Mouse (Mus musculus): ENCODE measurements at regions not wholly inside any gene's neighbourhood (a gene's known extent, or its start where the extent isn't known, plus 50 kb on each side); places are given as distances from the start of the nearest gene placed in this dataset.

DNA sequence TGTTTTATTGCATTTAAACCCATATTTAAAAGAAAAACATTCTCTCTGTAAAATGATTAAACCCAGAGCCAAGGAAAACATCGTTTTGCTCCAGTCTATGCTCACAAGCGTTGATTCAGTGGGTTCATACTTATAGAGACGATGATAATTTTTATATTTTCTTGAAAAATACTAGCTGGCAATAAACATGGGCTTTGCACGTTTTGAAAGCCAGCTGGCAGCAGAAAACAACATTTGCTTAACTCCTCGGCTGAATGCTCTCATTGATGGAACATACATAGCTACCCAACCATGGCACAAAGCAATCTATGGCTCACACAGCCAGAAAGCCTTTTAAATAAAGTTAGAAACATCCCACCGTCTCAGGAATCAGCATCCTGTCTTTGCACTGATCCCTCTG is 366.5 kb downstream of the Rapgef2 start:
- ATAC-seq (ENCODE audit: low FRiP score, low TSS enrichment) (no peak), DNase-seq (ENCODE audit: low spot score) (no peak)
- no peaks in the 10 kb centered on the region for H3K27me3 ChIP-seq (ENCODE audit: control insufficient read depth, insufficient read depth, low read length)
- 53% methylated on average over 6 of the region's 6 CpGs for WGBS
- no peak overlapping the region for H3K4me3 ChIP-seq (ENCODE audit: low read depth, low read length)
- no peaks in the 10 kb centered on the region for H3K9me3 ChIP-seq (ENCODE audit: control insufficient read depth, low read length)
- no peak overlapping the region for H3K9ac ChIP-seq (ENCODE audit: low read length)
- TF ChIP-seq EP300 (optimal IDR thresholded peaks at IDR 0.05) (no peak), CTCF (IDR thresholded peaks at IDR 0.05; ENCODE audit: low read depth) (no peak)
- no peak overlapping the region for H3K27ac ChIP-seq (replicated peaks)
- no peak overlapping the region for H3K4me2 ChIP-seq (replicated peaks; ENCODE audit: low read depth)
- no peaks in the 10 kb centered on the region for H3K4me1 ChIP-seq (replicated peaks; ENCODE audit: control insufficient read depth, insufficient read depth)
- no peaks in the 10 kb centered on the region for H3K36me3 ChIP-seq (ENCODE audit: control insufficient read depth, insufficient read depth, low read length)

DNA sequence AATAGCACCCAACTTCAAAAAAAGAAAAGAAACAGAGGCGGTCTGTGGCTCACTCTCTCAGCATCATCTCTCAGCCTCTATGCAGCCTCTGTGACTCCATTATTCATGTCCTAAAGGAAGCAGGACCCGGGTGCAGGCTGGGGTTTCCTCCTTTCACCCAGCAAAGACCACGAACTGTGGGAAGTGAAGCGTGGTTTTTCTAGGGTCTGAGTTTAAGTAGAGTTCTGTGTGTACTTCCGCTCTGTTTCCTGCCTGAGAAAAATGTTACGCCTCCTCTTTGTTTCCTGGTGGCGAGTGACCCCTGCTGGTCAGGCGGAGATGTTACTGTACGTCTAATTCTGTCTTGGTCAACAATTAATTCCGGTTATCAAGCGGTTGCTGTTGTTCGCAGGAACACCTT is 366.9 kb downstream of the Rapgef2 start:
- ATAC-seq (ENCODE audit: low FRiP score, low TSS enrichment) (0 out of 2 replicates have a peak, but pooled peaks have one; percentile 35), DNase-seq (ENCODE audit: low spot score) (peak; percentile 80)
- Histone ChIP-seq H3K27ac (replicated peaks) (no peak overlapping the region), H3K4me3 (ENCODE audit: low read depth, low read length) (peak overlapping the region; percentile 4), H3K36me3 (ENCODE audit: control insufficient read depth, insufficient read depth, low read length) (no peaks in the 10 kb centered on the region), H3K4me1 (replicated peaks; ENCODE audit: control insufficient read depth, insufficient read depth) (no peaks in the 10 kb centered on the region), H3K27me3 (ENCODE audit: control insufficient read depth, insufficient read depth, low read length) (no peaks in the 10 kb centered on the region), H3K4me2 (replicated peaks; ENCODE audit: low read depth) (peak overlapping the region; percentile 39), H3K9me3 (ENCODE audit: control insufficient read depth, low read length) (no peaks in the 10 kb centered on the region), H3K9ac (ENCODE audit: low read length) (no peak overlapping the region)
- TF ChIP-seq EP300 (optimal IDR thresholded peaks at IDR 0.05) (no peak), CTCF (IDR thresholded peaks at IDR 0.05; ENCODE audit: low read depth) (peak; percentile 96)
- WGBS = 12% methylated on average over 12 of the region's 12 CpGs

DNA sequence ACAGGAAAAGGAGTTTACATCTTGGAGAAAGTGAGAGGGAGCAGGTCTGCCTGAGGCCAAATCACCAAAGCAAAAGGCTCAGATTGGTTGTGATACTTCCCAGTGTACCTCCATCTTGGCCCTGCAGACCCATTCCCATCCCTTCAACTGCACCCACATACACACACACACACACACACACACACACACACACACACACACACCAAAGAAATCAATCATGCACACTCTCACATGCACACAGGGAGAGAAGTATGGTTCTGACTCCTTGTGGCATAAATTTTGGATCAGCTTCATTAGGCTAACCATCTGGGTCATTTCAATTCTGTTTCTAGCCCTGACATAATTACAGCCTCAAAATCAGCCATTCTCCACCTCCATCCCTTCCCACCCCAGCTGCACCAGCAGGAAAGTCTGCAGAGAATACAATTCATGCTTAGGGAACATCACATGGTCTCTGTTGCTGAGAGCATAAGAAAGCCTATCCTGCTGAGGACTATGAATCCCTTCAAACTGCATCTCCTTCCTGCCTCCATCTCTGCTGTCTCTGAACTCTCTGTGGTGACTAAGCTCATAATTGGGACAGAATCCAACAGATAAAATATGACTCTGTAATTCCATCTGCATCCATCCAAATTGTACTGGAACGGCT is 378.0 kb downstream of the Rapgef2 start:
- WGBS = 57% methylated on average over 1 of the region's 1 CpGs
- TF ChIP-seq CTCF (IDR thresholded peaks at IDR 0.05; ENCODE audit: low read depth) (no peak), EP300 (optimal IDR thresholded peaks at IDR 0.05) (no peak)
- Histone ChIP-seq H3K4me2 (replicated peaks; ENCODE audit: low read depth) (no peak overlapping the region), H3K36me3 (ENCODE audit: control insufficient read depth, insufficient read depth, low read length) (no peaks in the 10 kb centered on the region), H3K4me3 (ENCODE audit: low read depth, low read length) (no peak overlapping the region), H3K4me1 (replicated peaks; ENCODE audit: control insufficient read depth, insufficient read depth) (no peaks in the 10 kb centered on the region), H3K27ac (replicated peaks) (no peak overlapping the region), H3K9me3 (ENCODE audit: control insufficient read depth, low read length) (no peaks in the 10 kb centered on the region), H3K9ac (ENCODE audit: low read length) (no peak overlapping the region), H3K27me3 (ENCODE audit: control insufficient read depth, insufficient read depth, low read length) (no peaks in the 10 kb centered on the region)
- DNase-seq (ENCODE audit: low spot score) (no peak), ATAC-seq (ENCODE audit: low FRiP score, low TSS enrichment) (no peak)

DNA sequence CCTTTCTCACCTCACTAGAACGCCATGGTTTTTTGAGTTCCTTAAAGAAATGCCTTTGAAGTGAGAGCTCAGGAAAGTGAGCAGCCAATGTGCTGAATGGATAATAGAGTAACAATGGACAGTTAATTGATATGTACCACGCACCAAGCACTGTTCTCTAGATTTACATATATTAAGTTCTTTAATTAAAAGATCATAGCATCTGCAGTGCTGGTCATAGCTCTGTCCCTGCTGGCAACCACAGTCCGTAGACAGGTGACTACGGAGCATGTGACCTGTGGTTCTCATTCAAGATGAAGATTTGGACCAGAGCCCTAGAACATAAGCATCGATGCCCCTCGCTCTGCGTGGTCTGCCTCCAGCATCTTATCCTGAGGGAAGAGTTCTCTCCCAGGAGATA is 378.5 kb downstream of the Rapgef2 start:
- Histone ChIP-seq H3K27me3 (ENCODE audit: control insufficient read depth, insufficient read depth, low read length) (no peaks in the 10 kb centered on the region), H3K4me1 (replicated peaks; ENCODE audit: control insufficient read depth, insufficient read depth) (no peaks in the 10 kb centered on the region), H3K36me3 (ENCODE audit: control insufficient read depth, insufficient read depth, low read length) (no peaks in the 10 kb centered on the region), H3K9me3 (ENCODE audit: control insufficient read depth, low read length) (no peaks in the 10 kb centered on the region), H3K9ac (ENCODE audit: low read length) (no peak overlapping the region), H3K4me3 (ENCODE audit: low read depth, low read length) (no peak overlapping the region), H3K4me2 (replicated peaks; ENCODE audit: low read depth) (no peak overlapping the region), H3K27ac (replicated peaks) (no peak overlapping the region)
- DNase-seq (ENCODE audit: low spot score) (no peak), ATAC-seq (ENCODE audit: low FRiP score, low TSS enrichment) (no peak)
- TF ChIP-seq EP300 (optimal IDR thresholded peaks at IDR 0.05) = no peak
- TF ChIP-seq CTCF (IDR thresholded peaks at IDR 0.05; ENCODE audit: low read depth) = no peak
- WGBS = 94% methylated on average over 7 of the region's 7 CpGs

DNA sequence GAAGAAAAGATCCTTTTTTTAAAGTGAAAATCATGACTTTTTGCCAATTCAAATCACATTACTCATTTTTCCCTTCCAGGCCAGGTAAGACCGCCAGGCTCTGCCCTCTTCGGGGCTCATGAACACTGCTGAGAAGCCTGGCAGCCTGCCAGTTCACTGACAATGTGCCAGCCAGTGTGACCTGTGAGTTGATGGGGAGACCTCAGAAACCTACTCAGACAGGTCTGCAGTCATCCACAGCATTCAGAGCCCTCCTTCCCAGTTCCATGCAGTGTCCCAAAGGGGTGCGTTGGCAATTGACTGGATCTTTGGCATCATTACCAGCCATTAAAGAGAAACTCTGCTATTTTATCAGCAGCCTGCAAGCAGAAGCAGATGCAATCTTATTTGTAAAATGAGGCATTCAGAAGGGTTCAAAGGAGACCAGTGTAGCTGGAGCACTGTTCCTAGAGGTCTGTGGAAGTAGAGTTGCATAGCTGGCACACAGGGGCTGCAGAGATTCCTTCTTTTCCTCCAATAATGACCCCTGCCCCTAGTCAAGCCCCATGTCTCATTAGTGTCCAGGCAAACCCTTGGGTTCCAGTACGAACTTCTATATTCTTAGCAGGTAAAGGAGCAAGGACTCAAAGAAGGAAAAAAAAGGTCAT is 384.4 kb downstream of the Rapgef2 start:
- ATAC-seq (ENCODE audit: low FRiP score, low TSS enrichment) (no peak), DNase-seq (ENCODE audit: low spot score) (no peak)
- H3K4me3 ChIP-seq (ENCODE audit: low read depth, low read length) = no peak overlapping the region
- no peak for TF ChIP-seq CTCF (IDR thresholded peaks at IDR 0.05; ENCODE audit: low read depth)
- no peak for TF ChIP-seq EP300 (optimal IDR thresholded peaks at IDR 0.05)
- H3K36me3 ChIP-seq (ENCODE audit: control insufficient read depth, insufficient read depth, low read length) = no peaks in the 10 kb centered on the region
- 51% methylated on average over 4 of the region's 4 CpGs for WGBS
- no peak overlapping the region for H3K27ac ChIP-seq (replicated peaks)
- H3K27me3 ChIP-seq (ENCODE audit: control insufficient read depth, insufficient read depth, low read length) = no peaks in the 10 kb centered on the region
- no peaks in the 10 kb centered on the region for H3K4me1 ChIP-seq (replicated peaks; ENCODE audit: control insufficient read depth, insufficient read depth)
- H3K4me2 ChIP-seq (replicated peaks; ENCODE audit: low read depth) = no peak overlapping the region
- no peak overlapping the region for H3K9ac ChIP-seq (ENCODE audit: low read length)
- no peaks in the 10 kb centered on the region for H3K9me3 ChIP-seq (ENCODE audit: control insufficient read depth, low read length)

Data from stomach, postnatal 0 days (tissue).